Mouse (Mus musculus) hindbrain, embryonic 15.5 days (tissue): ENCODE results near the gene Stat5b. TPM values are rescaled to one million over a fixed set of nuclear protein-coding genes. Genes with fewer than 3 reads are reported as not detected.

Experiments used
- ATAC-seq: fragments of 200-750 bp; cut with Nextera tagmentation; 2 replicates; pipeline ENCODE4 v1.8.0; 2017; ENCODE audit warnings: low read depth, moderate number of reproducible peaks, moderate TSS enrichment; ENCODE audit not compliant: low FRiP score
- H3K27ac ChIP-seq: fragments of 300-500 bp; sonication (generic); replicated peaks from 2 replicates; pipeline ENCODE4 v1.5.1; 2015; ENCODE audit warnings: mild to moderate bottlenecking, inconsistent platforms
- H3K27me3 ChIP-seq: fragments of 300-500 bp; sonication (generic); 2 replicates; pipeline ENCODE4 v1.6.1; 2015; ENCODE audit warnings: control low read depth, inconsistent platforms
- H3K36me3 ChIP-seq: fragments of 300-500 bp; sonication (generic); 2 replicates; pipeline ENCODE4 v1.6.1; 2015; ENCODE audit warnings: control low read depth, inconsistent platforms
- H3K4me1 ChIP-seq: fragments of 300-500 bp; sonication (generic); replicated peaks from 2 replicates; pipeline ENCODE4 v1.6.1; 2015; ENCODE audit warnings: control low read depth, inconsistent platforms
- H3K4me2 ChIP-seq: fragments of 300-500 bp; sonication (generic); 2 replicates; pipeline ENCODE4 v1.6.1; 2015; ENCODE audit warnings: moderate library complexity, mild to moderate bottlenecking, inconsistent platforms
- H3K4me3 ChIP-seq: fragments of 300-500 bp; sonication (generic); 2 replicates; pipeline ENCODE4 v1.5.1; 2015; ENCODE audit warnings: mild to moderate bottlenecking, inconsistent platforms
- H3K9ac ChIP-seq: fragments of 300-500 bp; sonication (generic); 2 replicates; pipeline ENCODE4 v1.6.1; 2015; ENCODE audit warnings: inconsistent platforms
- H3K9me3 ChIP-seq: fragments of 300-500 bp; sonication (generic); 2 replicates; pipeline ENCODE4 v1.6.1; 2016; ENCODE audit warnings: control low read depth, inconsistent platforms
- WGBS: fragments of 180-500 bp; shearing (Covaris S2); methylation state at CpG from one replicate; pipeline ENCODE4 v1.1.7; 2015; 5-methylcytosine and 5-hydroxymethylcytosine counted together
- polyA plus RNA-seq: library from polyadenylated mRNA; unstranded; fragments of >200 nt; fragmentation: Nextera tagmentation; extraction: Ambion mirVana; gene quantifications from 2 replicates; pipeline ENCODE4 v1.2.1, GENCODE M21; 2015

The Stat5b gene
- 16.4 and 20.3 TPM in 2 replicates for polyA plus RNA-seq

- Histone ChIP-seq H3K4me1 (peaks cover 33% of the 10 kb centered on the region), H3K36me3 (no peaks in the 10 kb centered on the region), H3K27me3 (peaks cover 8% of the 10 kb centered on the region; the same call in 1 of the 2 replicates), H3K9ac (peak within 1 kb of the TSS; percentile 72), H3K4me3 (peak within 1 kb of the TSS; percentile 81), H3K4me2 (peak within 1 kb of the TSS; percentile 81), H3K27ac (peak within 1 kb of the TSS; percentile 86), H3K9me3 (no peaks in the 10 kb centered on the region)
- peak; percentile 83 for ATAC-seq
- WGBS: under 1% methylated on average over 90 of the region's 104 CpGs
Measured at GRCm38 (mm10) chr11:100850038-100850777, at the start of gene Stat5b. TSS of gene Stat5b (minus strand) at chr11:100850724.

GRCm38 (mm10) chr11:100898441-100899199 is 48.1 kb upstream of the Stat5b start:
- 0 out of 2 replicates have a peak overlapping the region, but pooled peaks have one; percentile 3 for H3K4me2 ChIP-seq
- ATAC-seq: no peak

DNA sequence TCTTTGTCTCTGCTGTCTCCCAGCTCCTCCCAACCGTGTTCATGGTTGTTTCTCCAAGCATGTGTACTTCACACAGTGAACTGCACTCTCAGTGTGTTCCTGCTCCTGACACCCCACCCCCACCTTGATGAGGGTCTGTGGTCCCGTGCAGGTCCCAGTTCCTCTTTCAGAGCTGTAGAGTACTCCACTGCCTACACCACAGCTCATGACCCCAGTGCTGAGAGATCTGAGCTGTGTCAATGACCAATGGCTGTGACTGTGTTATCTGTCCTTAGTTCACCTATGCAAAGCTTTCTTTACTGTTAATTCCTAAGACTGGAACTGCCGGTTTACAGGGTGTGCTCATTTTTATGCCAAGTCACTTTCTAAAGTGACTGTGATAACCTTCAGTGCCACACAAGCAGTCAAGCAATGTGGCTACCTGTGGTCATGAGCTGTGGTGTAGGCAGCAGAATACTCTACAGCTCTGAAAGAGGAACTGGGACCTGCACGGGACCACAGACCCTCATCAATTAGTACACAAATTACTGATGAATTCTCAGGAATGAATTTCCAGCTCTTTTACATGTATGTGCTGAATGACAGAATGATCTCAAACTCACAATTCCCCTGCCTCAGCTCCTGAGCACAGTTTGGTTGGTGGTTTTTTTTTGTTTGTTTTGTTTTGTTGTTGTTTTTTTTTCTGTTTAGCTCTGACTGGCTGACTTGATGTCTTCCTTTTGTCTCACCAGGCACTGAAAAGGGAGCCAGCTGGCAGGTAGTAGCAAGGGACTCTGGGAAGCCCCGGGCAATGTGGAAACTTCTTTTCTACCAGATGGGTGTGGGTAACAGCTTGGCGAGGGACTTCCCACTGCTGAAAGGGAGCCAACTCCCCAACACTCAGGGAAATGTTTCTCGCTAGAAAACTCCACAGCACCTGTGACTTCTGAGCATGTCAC is 47.0 kb upstream of the Stat5b start:
- Histone ChIP-seq H3K4me1 (0 out of 2 replicates have a peak, but pooled peaks cover 7% of the 10 kb centered on the region), H3K36me3 (peaks cover 27% of the 10 kb centered on the region), H3K4me3 (no peak overlapping the region), H3K9me3 (0 out of 2 replicates have a peak, but pooled peaks cover 5% of the 10 kb centered on the region), H3K27me3 (no peaks in the 10 kb centered on the region), H3K4me2 (0 out of 2 replicates have a peak overlapping the region, but pooled peaks have one; percentile 3), H3K27ac (0 out of 2 replicates have a peak overlapping the region, but pooled peaks have one; percentile 6), H3K9ac (no peak overlapping the region)
- ATAC-seq: no peak
- WGBS: 61% methylated on average over 7 of the region's 7 CpGs

More at GRCm38 (mm10) chr11:100898441-100899199, 48.1 kb upstream of the Stat5b start:
- Histone ChIP-seq H3K4me3 (no peak overlapping the region), H3K36me3 (peaks cover 31% of the 10 kb centered on the region), H3K27ac (peak overlapping the region; percentile 6; the same call in 1 of the 2 replicates), H3K4me1 (0 out of 2 replicates have a peak, but pooled peaks cover 7% of the 10 kb centered on the region), H3K27me3 (no peaks in the 10 kb centered on the region), H3K9me3 (0 out of 2 replicates have a peak, but pooled peaks cover 5% of the 10 kb centered on the region), H3K9ac (no peak overlapping the region)
- 46% methylated on average over 16 of the region's 16 CpGs for WGBS

DNA sequence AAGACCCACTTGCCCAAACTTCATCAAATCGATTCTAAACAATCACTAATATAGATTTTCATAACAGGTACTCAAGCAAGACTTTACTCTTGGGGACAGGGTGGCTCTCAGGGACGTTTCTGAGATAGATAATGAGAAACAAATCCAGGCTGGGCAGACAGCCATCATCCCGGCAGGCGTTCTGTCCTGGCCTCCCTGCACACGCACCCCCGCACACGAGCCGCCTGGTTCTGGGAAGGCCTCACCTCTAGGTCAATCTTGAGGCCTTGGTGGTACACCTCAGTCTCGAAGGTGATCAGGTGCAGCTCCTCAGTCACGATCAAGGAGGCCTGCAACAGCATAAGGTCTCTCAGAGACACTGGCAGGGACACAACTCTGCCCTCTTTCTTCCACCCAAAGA is 45.6 kb upstream of the Stat5b start:
- Histone ChIP-seq H3K9ac (no peak overlapping the region), H3K4me3 (no peak overlapping the region), H3K27ac (no peak overlapping the region), H3K9me3 (no peaks in the 10 kb centered on the region), H3K4me1 (0 out of 2 replicates have a peak, but pooled peaks cover 7% of the 10 kb centered on the region), H3K27me3 (no peaks in the 10 kb centered on the region), H3K4me2 (no peak overlapping the region), H3K36me3 (peaks cover 13% of the 10 kb centered on the region; the same call in 1 of the 2 replicates)
- 57% methylated on average over 10 of the region's 10 CpGs for WGBS
- no peak for ATAC-seq

DNA sequence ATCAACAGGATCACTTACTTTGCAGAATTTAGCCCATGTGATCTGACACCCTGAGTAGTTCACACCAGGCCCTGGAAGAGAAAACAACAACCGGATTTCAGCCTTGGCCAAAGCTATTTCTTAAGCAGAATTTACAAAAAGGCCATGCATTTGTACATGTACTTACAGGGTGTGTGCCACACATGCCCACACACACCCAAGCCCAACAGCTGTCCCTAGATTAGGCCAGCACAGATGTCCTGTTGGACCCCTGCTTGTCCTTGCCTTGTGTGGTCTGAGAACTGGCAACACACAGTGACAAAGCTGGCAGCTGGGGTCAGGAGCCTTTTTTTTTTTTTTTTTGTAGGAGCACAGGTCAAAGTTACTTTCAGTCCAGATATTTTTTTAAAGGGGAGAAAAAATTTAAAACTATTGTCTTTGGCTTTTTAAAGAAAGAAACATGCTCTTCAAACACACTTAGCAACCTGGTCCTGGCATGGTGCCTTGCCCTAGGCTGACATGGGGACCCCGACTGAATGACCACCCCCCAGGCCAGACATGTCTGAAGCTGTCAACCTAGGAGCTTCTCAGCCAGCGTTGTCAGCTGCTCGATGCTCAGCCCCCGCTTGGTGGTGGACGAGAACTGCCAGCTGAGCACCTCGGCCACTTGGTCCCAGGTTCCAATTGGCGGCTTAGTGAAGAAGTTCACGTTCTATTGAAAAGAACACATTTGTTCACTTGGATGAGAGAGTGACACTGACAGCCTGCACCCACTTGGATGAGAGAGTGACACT is 43.8 kb upstream of the Stat5b start:
- WGBS: 53% methylated on average over 9 of the region's 9 CpGs
- H3K4me2 ChIP-seq: no peak overlapping the region
- H3K36me3 ChIP-seq: peaks cover 12% of the 10 kb centered on the region
- no peaks in the 10 kb centered on the region for H3K27me3 ChIP-seq
- H3K9ac ChIP-seq: no peak overlapping the region
- H3K9me3 ChIP-seq: no peaks in the 10 kb centered on the region
- no peak overlapping the region for H3K27ac ChIP-seq
- ATAC-seq: no peak
- H3K4me1 ChIP-seq: 0 out of 2 replicates have a peak, but pooled peaks cover 7% of the 10 kb centered on the region
- no peak overlapping the region for H3K4me3 ChIP-seq

DNA sequence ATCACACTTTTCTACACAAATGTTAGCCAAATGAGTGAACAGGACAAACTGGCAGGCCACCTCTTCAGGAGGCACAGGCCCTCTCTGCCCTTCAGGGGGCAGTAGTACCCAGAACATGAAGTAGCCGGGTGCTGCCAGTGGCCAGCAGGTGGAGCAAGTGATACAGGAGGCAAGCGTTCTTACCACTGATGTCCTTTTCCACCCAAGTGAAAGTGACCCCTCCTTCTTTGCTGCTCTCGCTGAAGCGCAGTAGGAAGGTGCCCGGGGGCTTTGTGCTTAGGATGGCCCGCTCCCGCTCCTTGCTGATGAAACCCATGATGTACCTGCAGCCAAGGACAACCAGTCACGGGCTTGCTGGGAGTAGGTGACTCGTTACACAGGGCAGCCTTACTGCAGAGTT is 43.0 kb upstream of the Stat5b start:
- no peak overlapping the region for H3K4me2 ChIP-seq
- no peak overlapping the region for H3K4me3 ChIP-seq
- H3K36me3 ChIP-seq: peaks cover 18% of the 10 kb centered on the region
- H3K4me1 ChIP-seq: 0 out of 2 replicates have a peak, but pooled peaks cover 6% of the 10 kb centered on the region
- H3K27ac ChIP-seq: no peak overlapping the region
- no peak overlapping the region for H3K9ac ChIP-seq
- no peak for ATAC-seq
- WGBS: 15% methylated on average over 9 of the region's 9 CpGs
- no peaks in the 10 kb centered on the region for H3K27me3 ChIP-seq
- no peaks in the 10 kb centered on the region for H3K9me3 ChIP-seq

DNA sequence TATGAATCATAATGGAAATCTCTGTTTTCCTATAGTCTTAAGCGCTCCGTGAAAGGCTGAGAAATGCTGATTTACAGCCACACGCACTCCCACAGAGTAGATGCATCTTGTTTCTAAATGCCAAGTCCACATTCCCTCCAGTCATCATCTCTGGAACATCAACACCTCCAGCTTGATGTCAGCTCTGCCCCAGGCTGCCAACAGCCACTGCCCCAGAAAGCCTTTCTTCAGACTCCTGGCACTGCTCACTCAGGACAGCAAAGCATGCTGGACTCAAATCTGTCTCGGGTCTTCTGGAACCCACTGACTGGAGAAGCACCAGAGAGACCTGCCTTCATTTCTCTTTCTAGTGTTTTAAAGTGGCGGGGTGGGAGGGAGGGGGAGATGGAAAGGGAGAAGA is 41.9 kb upstream of the Stat5b start:
- Histone ChIP-seq H3K4me1 (no peaks in the 10 kb centered on the region), H3K36me3 (peaks cover 16% of the 10 kb centered on the region), H3K9me3 (no peaks in the 10 kb centered on the region), H3K4me2 (no peak overlapping the region), H3K9ac (no peak overlapping the region), H3K27ac (no peak overlapping the region), H3K27me3 (no peaks in the 10 kb centered on the region), H3K4me3 (no peak overlapping the region)
- no peak for ATAC-seq
- 89% methylated on average over 5 of the region's 5 CpGs for WGBS

GRCm38 (mm10) chr11:100891256-100892123 is 41.0 kb upstream of the Stat5b start:
- Histone ChIP-seq H3K27ac (no peak overlapping the region), H3K4me2 (no peak overlapping the region), H3K36me3 (peaks cover 20% of the 10 kb centered on the region), H3K4me3 (no peak overlapping the region), H3K4me1 (no peaks in the 10 kb centered on the region), H3K9ac (no peak overlapping the region), H3K9me3 (no peaks in the 10 kb centered on the region), H3K27me3 (no peaks in the 10 kb centered on the region)
- WGBS: 74% methylated on average over 15 of the region's 15 CpGs
- no peak for ATAC-seq

DNA sequence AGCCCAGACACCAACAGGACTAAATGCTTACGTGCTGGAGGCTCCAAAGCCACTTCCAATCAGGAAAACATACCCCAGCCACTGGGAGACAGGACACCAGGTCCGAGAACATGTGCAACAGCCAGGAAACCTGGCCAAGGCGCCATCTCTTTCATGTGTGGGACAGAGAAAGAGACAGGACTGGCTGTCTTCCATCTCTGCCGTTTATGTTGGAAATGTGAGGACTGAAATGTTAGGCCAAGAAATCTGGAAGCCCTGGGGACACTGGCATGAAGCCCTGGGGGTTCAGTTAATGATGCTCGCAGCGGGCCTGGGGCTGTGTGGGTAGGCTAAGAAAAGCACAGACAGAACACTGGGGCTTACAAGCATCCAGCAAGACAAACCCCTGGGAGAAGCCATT is 40.0 kb upstream of the Stat5b start:
- Histone ChIP-seq H3K27ac (no peak overlapping the region), H3K4me1 (no peaks in the 10 kb centered on the region), H3K36me3 (peaks cover 20% of the 10 kb centered on the region), H3K9me3 (no peaks in the 10 kb centered on the region), H3K4me3 (no peak overlapping the region), H3K4me2 (no peak overlapping the region), H3K9ac (no peak overlapping the region), H3K27me3 (no peaks in the 10 kb centered on the region)
- WGBS: 69% methylated on average over 6 of the region's 6 CpGs
- no peak for ATAC-seq

DNA sequence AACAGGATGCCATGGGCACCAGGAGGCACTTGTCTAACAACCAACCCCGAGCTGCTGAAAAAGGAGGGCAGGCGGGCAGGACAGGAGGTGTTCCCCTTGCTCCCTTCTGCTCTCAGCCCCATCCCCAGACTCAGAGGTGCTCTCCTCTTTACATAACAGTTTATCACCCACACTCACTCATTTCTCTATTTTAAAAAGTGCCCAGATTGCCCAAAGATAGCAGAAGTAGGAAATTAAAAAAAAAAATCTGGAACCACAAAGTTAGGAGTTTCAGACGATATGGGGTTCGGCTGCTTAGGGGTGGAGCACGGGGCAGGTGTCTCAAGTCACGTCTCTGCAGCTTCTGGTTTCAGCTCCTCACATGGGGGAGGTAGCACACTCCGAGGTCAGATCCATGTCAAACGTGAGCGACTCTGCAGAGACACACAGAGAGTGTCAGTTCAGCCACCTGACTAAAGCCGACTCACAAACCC is 37.9 kb upstream of the Stat5b start:
- H3K27me3 ChIP-seq: no peaks in the 10 kb centered on the region
- 77% methylated on average over 10 of the region's 10 CpGs for WGBS

More for the DNA sequence above, 37.9 kb upstream of the Stat5b start:
- Histone ChIP-seq H3K4me1 (no peaks in the 10 kb centered on the region), H3K9ac (no peak overlapping the region), H3K27ac (no peak overlapping the region), H3K36me3 (peaks cover 16% of the 10 kb centered on the region), H3K4me2 (no peak overlapping the region), H3K4me3 (no peak overlapping the region), H3K9me3 (no peaks in the 10 kb centered on the region)
- ATAC-seq: no peak
